Mouse (Mus musculus) kidney, postnatal 0 days (tissue): ENCODE data around the gene Hand2. TPM values are rescaled to one million over a fixed set of nuclear protein-coding genes. Genes with fewer than 3 reads are reported as not detected.

ENCODE experiments used
- ATAC-seq: fragments of 200-750 bp; cut with Nextera tagmentation; replicated peaks from 2 replicates; pipeline ENCODE4 v1.8.0; 2017; ENCODE audit warnings: low read depth, moderate number of reproducible peaks, moderate TSS enrichment, moderate library complexity; ENCODE audit not compliant: low FRiP score
- DNase-seq: peaks from one replicate; pipeline ENCODE4 v3.0.0-alpha.2; 2016; ENCODE audit warnings: low spot score
- H3K27ac ChIP-seq: fragments of 300-500 bp; sonication (generic); 2 replicates; pipeline ENCODE4 v1.5.1; 2014; ENCODE audit warnings: mild to moderate bottlenecking
- H3K27me3 ChIP-seq: fragments of 300-500 bp; sonication (generic); 2 replicates; pipeline ENCODE4 v1.6.1; 2014; ENCODE audit warnings: low read length, mixed read lengths; ENCODE audit not compliant: insufficient read depth
- H3K36me3 ChIP-seq: fragments of 300-500 bp; sonication (generic); 2 replicates; pipeline ENCODE4 v1.6.1; 2014; ENCODE audit warnings: low read length, mixed read lengths; ENCODE audit not compliant: insufficient read depth
- H3K4me1 ChIP-seq: fragments of 300-500 bp; sonication (generic); replicated peaks from 2 replicates; pipeline ENCODE4 v1.6.1; 2014; ENCODE audit warnings: antibody characterized with exemption, low read length, mixed read lengths; ENCODE audit not compliant: insufficient read depth
- H3K4me2 ChIP-seq: fragments of 300-500 bp; sonication (generic); 2 replicates; pipeline ENCODE4 v1.6.1; 2014; ENCODE audit warnings: mild to moderate bottlenecking, low read length, moderate library complexity, mixed read lengths
- H3K4me3 ChIP-seq: fragments of 300-500 bp; sonication (generic); replicated peaks from 2 replicates; pipeline ENCODE4 v1.5.1; 2014; ENCODE audit warnings: low read depth, low read length
- H3K9ac ChIP-seq: fragments of 300-500 bp; sonication (generic); 2 replicates; pipeline ENCODE4 v1.6.1; 2014; ENCODE audit warnings: low read depth, low read length
- H3K9me3 ChIP-seq: fragments of 300-500 bp; sonication (generic); replicated peaks from 2 replicates; pipeline ENCODE4 v1.6.1; 2016; ENCODE audit warnings: low read length, inconsistent platforms, mixed read lengths
- CTCF ChIP-seq: IDR thresholded peaks from 2 replicates; pipeline ENCODE4 v1.5.1; 2016; ENCODE audit warnings: antibody characterized with exemption, low read depth, mild to moderate bottlenecking, moderate library complexity
- WGBS: fragments of 180-500 bp; shearing (Covaris S2); extraction: QIAGEN DNeasy Blood & Tissue Kit; methylation state at CpG from one replicate; pipeline ENCODE4 v1.1.7; 2014; 5-methylcytosine and 5-hydroxymethylcytosine counted together
- polyA plus RNA-seq: library from polyadenylated mRNA; unstranded; fragments of >200 nt; fragmentation: Nextera tagmentation; extraction: Ambion mirVana; gene quantifications from 2 replicates; pipeline ENCODE4 v1.2.1, GENCODE M21; 2015

Hand2 gene
- polyA plus RNA-seq, 1 experiment from 2014 or later = not detected

- no peaks in the 10 kb centered on the region for H3K36me3 ChIP-seq
- peak overlapping the region; percentile 48 for H3K4me2 ChIP-seq
- no peak for TF ChIP-seq CTCF
- H3K27me3 ChIP-seq = peaks cover 92% of the 10 kb centered on the region
- no peaks in the 10 kb centered on the region for H3K4me1 ChIP-seq
- ATAC-seq (peak; percentile 44; the same call in 1 of the 2 replicates), DNase-seq (peak; percentile 60)
- H3K9ac ChIP-seq = no peak overlapping the region
- no peak overlapping the region for H3K27ac ChIP-seq
- H3K4me3 ChIP-seq = peak overlapping the region; percentile 18
- WGBS = under 1% methylated on average over 42 of the region's 42 CpGs
- H3K9me3 ChIP-seq = no peaks in the 10 kb centered on the region
Measured at GRCm38 (mm10) chr8:57328161-57328920, 7.6 kb downstream of the Hand2 start.

DNA sequence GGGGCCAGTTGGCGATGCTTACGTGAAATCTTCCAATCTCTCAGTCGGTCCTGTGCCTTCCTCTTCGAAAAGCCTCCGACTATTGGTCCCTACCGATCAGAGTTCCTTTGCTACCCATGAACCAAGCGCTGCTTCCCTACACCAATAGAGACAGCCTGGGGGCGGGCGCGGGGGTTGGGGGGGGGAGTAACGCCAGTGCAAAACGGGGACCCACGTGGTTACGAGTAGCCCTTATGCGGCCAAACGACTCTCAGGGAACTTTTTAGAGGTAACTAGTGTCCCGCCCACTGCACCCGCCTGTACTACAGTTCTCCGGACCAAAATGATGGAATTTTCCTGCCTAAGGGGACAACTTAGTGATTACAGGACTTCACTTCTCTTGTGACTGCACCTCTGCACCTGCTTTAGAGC lies 8.2 kb downstream of the Hand2 start:
- Histone ChIP-seq H3K4me1 (peaks cover 3% of the 10 kb centered on the region; the same call in 1 of the 2 replicates), H3K27ac (no peak overlapping the region), H3K4me3 (no peak overlapping the region), H3K36me3 (no peaks in the 10 kb centered on the region), H3K4me2 (peak overlapping the region; percentile 48), H3K9ac (no peak overlapping the region), H3K27me3 (peaks cover 92% of the 10 kb centered on the region), H3K9me3 (no peaks in the 10 kb centered on the region)
- no peak for ATAC-seq
- DNase-seq = no peak
- no peak for TF ChIP-seq CTCF
- WGBS = 1% methylated on average over 19 of the region's 19 CpGs

DNA sequence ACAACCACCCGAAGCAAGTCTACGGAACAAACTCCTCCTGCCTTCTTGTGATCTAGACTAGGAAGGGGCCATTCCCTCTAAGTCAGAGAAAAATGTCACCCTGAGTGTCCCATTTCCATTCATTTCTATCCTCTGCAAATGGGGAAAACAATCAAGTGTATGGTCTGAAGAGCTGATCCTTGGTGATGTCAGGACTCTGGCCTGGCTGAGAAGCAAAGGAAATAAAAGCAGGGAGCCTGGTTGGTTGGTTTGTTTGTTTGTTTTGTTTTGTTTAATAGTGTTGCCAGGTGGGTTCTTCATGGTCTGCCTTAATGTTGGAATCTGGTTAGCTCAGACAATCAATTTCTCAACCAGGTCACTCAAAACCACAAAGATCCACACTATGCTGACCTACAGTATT lies 9.3 kb downstream of the Hand2 start:
- peaks cover 95% of the 10 kb centered on the region for H3K27me3 ChIP-seq
- WGBS = 22% methylated on average over 2 of the region's 2 CpGs
- H3K36me3 ChIP-seq = no peaks in the 10 kb centered on the region
- no peak for TF ChIP-seq CTCF
- H3K9ac ChIP-seq = no peak overlapping the region
- no peak overlapping the region for H3K27ac ChIP-seq
- ATAC-seq = no peak
- DNase-seq = no peak
- H3K4me3 ChIP-seq = no peak overlapping the region
- no peak overlapping the region for H3K4me2 ChIP-seq
- no peaks in the 10 kb centered on the region for H3K9me3 ChIP-seq
- H3K4me1 ChIP-seq = peaks cover 4% of the 10 kb centered on the region; the same call in 1 of the 2 replicates

DNA sequence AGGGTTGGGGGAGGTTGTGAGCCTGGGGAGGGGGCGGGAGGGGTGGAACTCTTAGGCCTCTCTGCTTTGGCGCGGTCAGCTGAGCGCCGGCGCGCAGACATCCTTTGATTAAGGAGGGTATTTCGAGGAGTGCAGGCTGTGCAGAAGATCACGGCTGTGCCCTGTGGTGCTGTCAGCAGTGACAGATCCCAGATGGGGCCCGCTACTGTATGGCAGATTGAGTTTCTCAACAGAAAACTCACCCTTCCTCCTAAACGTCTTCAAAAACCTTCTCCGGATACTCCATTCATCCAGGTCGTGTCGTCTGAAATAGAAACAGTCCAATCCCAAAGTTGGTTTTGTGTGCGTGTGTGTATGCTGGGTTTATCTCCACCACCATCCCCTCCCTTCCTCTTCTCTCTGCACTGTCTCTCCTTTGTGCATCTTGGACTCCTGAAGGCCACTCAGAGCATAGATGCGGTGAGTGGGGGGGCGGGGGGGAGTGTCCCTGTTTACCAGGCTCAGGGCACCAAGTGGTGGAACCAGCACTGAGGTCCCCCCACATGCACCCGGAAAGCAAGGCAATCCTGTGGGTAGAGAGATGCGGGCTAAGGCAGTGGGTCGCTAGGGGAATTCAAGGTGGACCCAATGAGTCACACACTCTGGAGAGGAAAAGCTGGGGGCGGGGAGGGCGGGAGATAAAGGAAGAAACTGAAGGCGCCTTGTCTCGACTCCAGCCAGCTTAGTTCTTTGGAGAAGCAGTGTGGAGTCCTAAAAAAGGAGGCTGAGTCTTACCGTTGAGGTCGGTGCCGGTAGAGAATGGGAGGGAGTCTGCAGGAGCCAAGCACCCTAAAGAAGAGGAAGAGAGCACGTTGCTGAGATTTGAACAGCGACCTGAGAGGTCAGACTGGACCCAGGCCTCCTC lies 11.2 kb downstream of the Hand2 start:
- H3K4me1 ChIP-seq = peaks cover 4% of the 10 kb centered on the region; the same call in 1 of the 2 replicates
- H3K27me3 ChIP-seq = peaks cover 94% of the 10 kb centered on the region
- no peak overlapping the region for H3K27ac ChIP-seq
- no peaks in the 10 kb centered on the region for H3K36me3 ChIP-seq
- no peak for TF ChIP-seq CTCF
- ATAC-seq (no peak), DNase-seq (no peak)
- H3K4me3 ChIP-seq = no peak overlapping the region
- no peak overlapping the region for H3K9ac ChIP-seq
- no peak overlapping the region for H3K4me2 ChIP-seq
- no peaks in the 10 kb centered on the region for H3K9me3 ChIP-seq
- 2% methylated on average over 29 of the region's 29 CpGs for WGBS

DNA sequence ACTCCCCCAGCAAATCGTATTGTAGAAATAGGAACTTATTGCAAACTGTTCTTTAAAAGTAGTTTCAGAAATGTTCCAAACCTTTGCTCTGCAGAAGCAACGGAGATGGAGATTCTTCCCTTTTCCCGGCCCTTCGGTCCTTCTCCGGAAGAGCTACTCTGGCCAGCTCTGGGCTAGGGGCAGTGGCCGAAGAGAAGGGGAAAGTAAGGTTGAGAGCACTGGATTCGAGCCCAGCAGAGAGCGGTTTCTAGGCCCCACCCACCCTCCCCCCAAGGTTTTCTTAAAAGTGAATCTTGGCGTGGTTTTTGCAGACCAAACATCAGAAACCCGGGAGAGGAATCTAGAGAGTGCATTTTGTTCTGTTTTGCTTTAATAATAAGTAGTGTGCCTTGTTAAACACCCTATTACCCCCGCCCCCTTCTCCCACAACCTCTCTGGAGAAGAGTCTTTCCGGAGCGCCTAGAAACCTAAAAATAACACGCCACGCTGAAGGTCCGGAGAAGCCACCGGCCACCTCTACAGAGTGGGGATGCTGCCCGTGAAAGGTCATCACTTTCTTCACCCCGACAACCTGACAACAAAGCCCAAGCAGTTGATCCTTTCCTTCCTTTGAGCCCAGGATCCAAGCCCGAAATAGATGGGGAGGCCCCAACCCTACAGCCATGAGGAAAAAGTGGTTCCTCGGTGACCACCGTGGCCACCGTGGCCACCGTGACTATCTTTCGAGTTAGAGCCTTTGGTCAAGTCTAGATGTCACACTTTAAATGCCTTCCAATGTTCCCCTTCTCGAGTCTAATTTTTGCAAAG lies 12.1 kb downstream of the Hand2 start:
- no peak for TF ChIP-seq CTCF
- H3K9ac ChIP-seq = no peak overlapping the region
- 1% methylated on average over 26 of the region's 26 CpGs for WGBS
- no peak for DNase-seq
- H3K9me3 ChIP-seq = no peaks in the 10 kb centered on the region
- peaks cover 4% of the 10 kb centered on the region; the same call in 1 of the 2 replicates for H3K4me1 ChIP-seq
- no peak overlapping the region for H3K4me3 ChIP-seq
- H3K4me2 ChIP-seq = no peak overlapping the region
- ATAC-seq = no peak
- peaks cover 94% of the 10 kb centered on the region for H3K27me3 ChIP-seq
- H3K36me3 ChIP-seq = no peaks in the 10 kb centered on the region
- no peak overlapping the region for H3K27ac ChIP-seq

GRCm38 (mm10) chr8:57333483-57333770 lies 12.6 kb downstream of the Hand2 start:
- peak; percentile 59 for DNase-seq
- H3K4me1 ChIP-seq = peaks cover 4% of the 10 kb centered on the region; the same call in 1 of the 2 replicates
- peak; percentile 49 for TF ChIP-seq CTCF
- no peak overlapping the region for H3K27ac ChIP-seq
- H3K36me3 ChIP-seq = no peaks in the 10 kb centered on the region
- H3K9me3 ChIP-seq = no peaks in the 10 kb centered on the region
- H3K4me2 ChIP-seq = no peak overlapping the region
- no peak overlapping the region for H3K4me3 ChIP-seq
- ATAC-seq = no peak
- H3K27me3 ChIP-seq = peaks cover 94% of the 10 kb centered on the region
- no peak overlapping the region for H3K9ac ChIP-seq
- WGBS = 1% methylated on average over 9 of the region's 9 CpGs
